Mouse (Mus musculus) ES-E14 (cell line): Measurements from ENCODE around the gene Rabep1.

Source experiments
- CHD2 ChIP-seq: IDR thresholded peaks from 2 replicates; pipeline ENCODE4 v1.6.1; 2014; ENCODE audit warnings: mild to moderate bottlenecking, low read depth, low read length, inconsistent platforms
- HCFC1 ChIP-seq: IDR thresholded peaks from 2 replicates; pipeline ENCODE4 v1.6.1; 2012; ENCODE audit warnings: low read length, inconsistent platforms, borderline replicate concordance; ENCODE audit not compliant: insufficient read depth
- MAFK ChIP-seq: IDR thresholded peaks from 2 replicates; pipeline ENCODE4 v1.6.1; 2014; ENCODE audit warnings: mild to moderate bottlenecking, low read depth, low read length, inconsistent platforms; ENCODE audit not compliant: insufficient read depth
- ZNF384 ChIP-seq: IDR thresholded peaks from 2 replicates; pipeline ENCODE4 v1.6.1; 2012; ENCODE audit warnings: low read depth, low read length, inconsistent platforms

- no peak for TF ChIP-seq HCFC1
- no peak for TF ChIP-seq ZNF384
- no peak for TF ChIP-seq MAFK
- TF ChIP-seq CHD2, result no peak
Observed at GRCm38 (mm10) chr11:70815498-70816078, 29.0 kb upstream of the Rabep1 start.
